Mouse (Mus musculus) bone marrow macrophage, adult 2 months (primary cell): ENCODE data around the gene Tm4sf4.

Experiments used
- CTCF ChIP-seq: IDR thresholded peaks from 2 replicates; pipeline ENCODE4 v1.5.1; 2012; ENCODE audit warnings: low read depth, mild to moderate bottlenecking, low read length, moderate library complexity
- POLR2A ChIP-seq: IDR thresholded peaks from 2 replicates; pipeline ENCODE4 v1.6.1; 2012; ENCODE audit warnings: mild to moderate bottlenecking, low read depth, low read length, borderline replicate concordance

DNA sequence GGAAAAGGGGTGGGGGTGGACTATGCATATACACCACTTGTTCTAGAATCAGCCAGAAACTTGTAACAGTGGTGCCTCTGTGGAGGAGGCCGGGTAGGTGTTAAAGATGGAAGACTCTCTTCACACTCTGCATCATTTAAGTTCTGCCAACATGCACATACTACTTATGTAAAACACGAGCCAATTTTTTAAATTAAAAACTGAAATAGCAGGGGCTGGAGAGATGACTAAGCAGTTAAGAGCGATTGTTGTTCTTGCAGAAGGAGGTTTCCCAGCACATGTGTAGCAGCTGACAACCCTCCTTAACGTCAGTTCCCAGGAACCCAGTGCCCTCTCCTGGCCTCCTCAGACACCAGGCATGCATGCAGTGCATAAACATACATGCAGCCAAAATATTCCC, 55.5 kb downstream of the Tm4sf4 start:
- TF ChIP-seq CTCF (no peak), POLR2A (no peak)
